Mouse (Mus musculus): ENCODE data around the gene Tmem104.

The Tmem104 gene

DNA sequence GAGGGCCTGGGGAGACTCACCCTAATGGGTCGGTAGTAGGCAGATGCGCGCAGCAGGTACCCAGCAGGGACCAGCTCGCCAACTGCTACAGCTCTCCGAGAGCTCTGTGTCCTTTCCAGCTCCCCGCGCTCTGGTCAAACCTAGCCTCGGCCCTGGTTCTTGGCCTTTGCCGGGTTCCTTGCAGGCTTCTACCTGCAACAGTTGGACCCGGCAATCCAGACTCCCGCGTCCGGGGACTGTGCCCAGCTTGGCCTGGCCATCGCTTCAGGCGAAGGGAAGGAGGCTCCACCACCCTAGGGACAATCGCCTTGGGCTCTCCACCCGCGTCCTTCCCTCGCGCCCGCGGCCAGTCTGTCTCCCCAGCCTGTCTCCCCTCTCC, 79.1 kb downstream of the Tmem104 start:
- no peak for DNase-seq

DNA sequence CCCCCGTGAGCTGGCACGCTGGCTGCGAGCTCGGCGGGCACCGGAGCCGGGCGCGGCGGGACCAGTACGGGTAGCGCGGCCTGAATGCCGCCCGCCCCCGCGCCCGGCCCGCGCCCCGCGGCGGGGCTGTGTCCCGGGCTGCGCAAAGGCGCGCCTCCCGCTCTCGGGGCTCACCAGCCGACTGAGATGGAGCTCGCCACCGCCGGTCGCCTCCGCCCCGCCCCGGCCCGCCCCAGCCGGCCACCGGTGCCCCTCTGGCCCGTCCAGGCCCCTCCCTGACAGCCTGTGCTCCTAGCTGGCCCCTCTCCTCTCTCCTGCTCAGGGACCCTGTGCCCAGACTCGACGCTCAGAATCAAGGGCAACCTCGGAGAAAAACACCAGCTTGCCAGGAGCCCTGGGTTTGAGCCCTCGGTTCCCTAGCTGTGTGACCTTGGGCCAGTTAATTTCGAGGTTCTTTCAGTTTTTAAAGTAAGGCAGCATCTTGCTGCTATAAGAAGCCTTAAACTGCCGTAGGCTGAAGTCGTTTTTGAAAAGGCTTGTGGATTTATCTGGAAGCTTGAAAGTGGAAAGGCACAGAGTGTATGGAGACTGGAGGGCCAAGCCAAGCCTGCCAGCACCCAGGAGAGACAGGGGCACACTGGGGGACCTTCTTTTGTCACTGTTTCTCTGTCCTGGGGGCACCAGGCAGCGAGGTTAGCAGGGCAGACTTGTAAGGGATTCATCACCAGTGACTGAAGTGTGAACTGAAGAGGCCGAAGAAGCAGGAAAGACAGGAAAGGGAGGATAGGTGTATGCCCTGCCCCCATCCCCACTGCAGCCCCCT, 80.0 kb downstream of the Tmem104 start, which contains the start of gene Grin2c:
Grin2c (minus strand) TSS at position 183 of the 823 bp plus-strand sequence.
- no peak for DNase-seq

DNA sequence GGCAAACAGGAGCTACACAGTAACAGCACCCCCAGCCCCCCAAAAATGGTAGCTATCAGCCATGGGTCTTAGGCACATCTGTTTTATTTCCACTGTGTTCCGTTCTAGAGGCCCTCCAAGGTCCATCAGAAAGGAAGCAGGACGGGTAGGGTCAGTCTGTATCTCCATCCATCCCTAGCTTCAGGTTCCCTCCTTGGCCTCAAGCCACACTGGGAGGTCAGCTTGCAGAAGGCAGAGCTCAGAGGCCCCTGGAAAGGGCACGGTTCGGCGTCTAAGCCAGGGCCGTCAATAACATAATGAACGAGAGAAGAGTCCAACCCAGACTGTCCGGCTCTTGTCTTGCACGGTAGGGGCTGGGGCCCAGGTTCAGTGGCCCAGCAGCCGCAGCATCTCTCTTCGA, 80.7 kb downstream of the Tmem104 start:
- no peak for DNase-seq

DNA sequence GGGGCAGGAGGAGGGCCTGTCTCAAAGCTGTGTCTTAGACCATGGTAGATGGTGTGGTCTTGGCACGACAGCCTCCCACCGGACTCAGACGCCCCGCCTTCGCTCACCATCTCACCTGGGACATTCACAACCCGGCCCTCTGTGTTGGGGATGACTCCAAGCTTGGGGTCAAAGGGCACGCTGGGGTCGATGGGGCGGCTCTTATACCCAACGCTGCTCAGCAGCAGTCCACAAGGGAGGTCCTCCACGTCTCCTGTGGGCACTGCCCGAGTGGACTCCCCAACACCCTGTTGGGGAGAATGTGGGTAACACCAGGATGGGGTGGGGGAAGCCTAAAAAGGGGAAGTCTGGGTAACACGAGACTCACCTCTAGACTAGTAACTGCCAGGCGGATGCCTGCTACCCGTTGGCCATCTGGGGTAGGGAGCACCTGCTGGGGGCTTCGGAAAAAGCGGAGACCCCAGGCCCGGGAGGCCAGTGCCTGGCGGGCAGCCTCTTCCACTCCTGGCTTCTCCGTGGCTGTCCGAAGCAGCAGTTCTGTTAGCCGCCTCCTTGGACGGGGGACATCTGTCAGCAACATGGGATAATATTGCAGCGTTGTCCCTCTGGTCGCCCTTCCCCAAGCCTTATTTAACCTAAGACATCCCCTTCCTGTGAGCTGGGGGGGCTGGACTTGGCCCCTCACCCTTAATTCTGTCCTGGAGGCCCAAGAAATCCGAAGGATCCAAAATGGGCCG, 82.2 kb downstream of the Tmem104 start:
- no peak for DNase-seq

DNA sequence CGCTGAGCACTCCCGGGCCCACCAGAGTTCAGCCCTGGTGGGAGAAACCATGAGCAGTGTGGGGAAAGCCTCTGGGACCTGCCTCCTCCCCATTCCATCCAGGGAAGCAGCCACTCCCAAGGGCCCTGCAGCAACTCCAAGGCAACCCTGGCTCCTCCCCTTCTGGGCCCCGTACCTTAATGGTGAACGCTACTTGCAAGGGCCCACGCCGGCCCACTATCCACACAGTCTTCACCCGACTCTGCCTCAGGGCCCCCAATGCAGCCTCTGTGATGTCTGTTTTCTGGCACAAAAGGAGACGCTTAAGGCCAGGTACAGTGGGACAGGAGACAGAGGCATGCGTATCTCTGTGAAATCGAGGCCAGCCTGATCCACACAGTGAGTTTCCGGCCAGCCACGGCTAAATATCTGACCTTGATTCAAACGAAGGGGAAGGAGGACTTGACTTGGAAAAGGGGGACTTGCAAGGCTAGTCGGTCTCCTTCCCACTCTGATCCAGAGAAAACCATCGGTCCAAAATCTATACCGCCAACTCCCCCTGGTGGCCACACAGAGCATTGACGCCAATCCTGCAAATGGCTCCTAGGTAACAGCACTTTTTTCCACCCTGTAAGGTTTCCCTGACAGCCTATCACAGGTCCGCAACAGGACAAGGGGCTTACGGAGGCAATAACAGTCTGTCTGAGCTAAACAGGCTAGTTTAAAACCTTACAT, 83.0 kb downstream of the Tmem104 start:
- peak; percentile 83 for DNase-seq

DNA sequence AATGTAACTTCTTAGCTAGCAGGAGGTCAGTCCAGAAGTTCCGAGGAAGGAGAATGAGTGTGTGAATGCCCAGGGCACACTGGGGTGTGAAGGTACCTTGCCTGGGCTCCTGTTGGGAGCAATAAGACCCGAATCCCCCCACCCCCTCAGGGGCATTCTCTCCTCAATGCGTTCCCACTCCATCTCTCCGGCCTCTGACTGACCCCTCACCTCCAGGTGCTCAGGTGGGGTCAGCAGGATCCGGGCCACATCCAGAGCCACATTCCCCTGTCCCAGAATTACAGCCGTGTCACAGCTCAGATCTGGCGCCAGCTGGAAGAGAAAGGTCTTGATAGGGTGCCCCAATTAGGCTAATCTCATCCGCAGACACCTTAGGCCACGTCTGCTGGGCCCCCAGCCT, 83.8 kb downstream of the Tmem104 start:
- DNase-seq: no peak

DNA sequence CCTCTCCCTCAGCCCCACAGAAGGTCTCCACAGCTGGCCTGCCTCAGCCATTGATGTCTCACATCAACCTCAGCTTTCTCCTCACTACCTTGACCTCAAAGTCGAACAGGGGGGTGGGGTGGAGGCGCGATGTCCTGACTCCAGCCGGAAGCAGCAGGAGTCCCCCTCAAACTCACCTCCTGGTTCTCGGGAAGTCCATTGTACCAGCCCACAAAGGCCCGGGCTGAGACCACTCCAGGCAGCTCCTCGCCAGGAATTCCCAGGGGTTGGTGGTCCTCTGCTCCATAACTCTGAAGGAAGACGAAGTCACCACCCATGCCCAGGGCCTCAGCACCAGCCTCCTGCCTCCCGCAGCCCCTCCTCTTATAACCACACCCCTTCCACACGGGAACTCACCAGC, 84.2 kb downstream of the Tmem104 start:
- no peak for DNase-seq

DNA sequence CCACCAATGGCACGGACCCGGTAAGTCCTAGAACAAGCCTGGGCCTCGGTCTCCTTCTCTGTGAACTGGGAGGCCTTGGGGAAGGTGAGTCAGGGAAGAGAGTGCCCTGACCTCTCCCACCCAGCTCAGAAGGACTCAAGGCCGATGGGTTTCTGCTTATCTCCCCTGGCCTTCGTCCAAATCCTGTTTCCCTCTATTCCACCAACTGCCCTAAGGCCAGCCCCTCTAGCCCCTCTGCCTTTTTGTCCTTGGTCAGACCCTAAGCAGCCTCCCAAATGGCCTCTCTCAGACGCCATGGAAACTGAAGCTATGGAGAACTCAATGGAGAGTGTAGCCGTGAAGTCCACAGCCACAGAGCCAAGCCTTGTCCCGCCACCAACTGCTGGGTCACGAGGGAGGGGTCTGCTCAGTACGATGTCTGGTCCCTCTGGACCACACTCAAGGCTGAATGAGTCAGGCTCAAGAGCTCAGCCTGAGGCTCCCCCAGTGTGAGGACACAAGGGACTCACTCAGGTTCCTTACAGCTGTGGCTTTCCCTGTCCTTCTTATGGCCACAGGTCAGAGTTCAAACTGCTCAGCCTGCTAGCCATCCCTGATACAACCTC, 85.7 kb downstream of the Tmem104 start:
- DNase-seq: no peak

DNA sequence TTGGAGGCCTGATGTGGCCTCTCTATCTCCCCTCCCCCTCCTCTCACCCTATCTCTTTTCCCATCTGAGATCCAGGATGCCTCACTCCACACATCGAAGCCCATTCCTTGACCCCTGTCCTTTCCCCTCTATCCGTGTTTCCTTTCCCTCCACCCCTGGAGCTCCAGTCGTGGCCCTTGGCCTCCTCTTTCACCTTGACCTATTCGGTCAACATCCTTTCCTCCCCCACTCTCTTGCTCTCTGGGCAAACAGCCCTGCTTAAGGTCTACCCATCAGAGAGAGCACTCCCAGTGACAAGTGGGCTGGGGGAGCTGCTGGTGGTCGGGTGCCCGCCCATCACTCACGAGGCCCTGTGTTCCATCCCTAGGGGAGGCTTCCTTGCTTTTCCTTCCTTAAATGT, 86.4 kb downstream of the Tmem104 start:
- DNase-seq: no peak

DNA sequence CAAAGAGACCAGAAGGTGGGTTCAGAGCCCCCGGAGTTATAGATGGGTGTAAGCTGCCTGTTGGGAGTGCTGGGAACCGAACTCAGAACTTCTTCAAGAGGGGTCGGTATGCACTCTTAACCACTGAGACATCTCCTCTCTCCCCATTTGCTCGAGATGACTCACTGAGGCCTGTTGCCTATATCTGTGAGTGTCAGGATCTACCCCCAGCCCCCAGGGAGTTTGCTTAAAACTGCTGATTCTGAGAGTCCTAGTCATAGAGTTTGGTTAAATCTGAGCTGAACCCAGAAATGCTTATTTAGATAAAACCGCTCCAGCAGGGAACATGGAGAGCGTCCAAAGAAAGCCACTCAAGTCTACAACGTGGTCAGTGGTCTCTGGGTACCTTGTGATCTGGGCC, 86.9 kb downstream of the Tmem104 start:
- no peak for DNase-seq

DNA sequence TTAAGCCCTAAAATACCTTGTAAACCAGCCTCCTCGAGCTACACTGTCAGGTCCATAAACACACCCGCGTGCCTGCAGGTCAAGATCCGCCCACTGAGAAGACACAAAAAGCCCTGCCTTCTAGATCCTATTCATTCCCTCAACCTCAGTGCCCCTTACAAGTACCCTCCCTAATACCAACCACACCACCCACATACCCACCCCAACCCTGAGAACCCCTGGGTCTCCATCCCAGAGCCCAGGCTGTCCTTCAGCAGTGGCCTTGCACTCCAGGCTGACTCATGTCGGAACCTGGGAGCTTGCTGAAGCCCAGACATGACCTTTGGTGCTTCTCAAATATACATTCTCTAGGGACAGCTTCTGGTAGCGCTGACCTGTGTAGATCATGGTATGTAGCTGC, 87.5 kb downstream of the Tmem104 start:
- no peak for DNase-seq

DNA sequence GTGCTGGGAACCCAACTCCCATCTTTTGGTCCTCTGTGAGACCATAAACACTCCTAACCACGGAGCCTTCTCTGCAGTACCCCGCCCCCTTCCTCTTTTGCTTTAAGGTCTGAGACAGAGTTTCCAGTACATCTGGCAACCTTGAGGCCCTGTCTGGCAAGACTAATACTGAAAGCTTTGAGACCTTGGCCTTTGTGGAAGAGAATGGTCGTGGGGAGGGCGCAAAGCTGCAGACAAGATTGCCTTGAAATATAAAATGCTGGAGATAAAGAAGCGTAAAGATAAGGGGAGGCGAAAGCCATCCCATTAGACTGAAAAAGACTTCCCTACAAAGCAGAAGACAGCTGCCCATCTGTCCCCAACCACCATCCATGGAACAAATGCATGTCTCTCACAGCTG, 88.2 kb downstream of the Tmem104 start:
- DNase-seq: no peak

DNA sequence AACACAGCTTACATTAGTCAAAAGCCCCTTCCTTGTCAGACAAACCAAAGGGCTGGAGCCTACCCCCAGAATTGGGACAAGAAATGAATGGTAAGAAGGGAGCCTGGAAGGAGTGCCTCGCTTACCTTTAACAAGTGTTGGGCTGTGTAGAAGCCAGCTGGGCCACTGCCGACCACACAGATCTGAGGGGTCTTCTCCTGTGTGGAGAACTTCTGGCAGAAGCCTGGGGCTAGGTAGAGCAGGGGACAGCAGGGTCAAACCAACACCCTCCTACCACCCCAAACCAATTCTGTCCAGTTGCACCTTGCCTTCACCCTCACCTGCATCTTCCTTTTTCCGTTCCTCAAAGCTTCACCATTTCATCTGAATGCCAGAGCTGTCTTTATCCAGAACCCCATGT, 88.7 kb downstream of the Tmem104 start:
- no peak for DNase-seq

DNA sequence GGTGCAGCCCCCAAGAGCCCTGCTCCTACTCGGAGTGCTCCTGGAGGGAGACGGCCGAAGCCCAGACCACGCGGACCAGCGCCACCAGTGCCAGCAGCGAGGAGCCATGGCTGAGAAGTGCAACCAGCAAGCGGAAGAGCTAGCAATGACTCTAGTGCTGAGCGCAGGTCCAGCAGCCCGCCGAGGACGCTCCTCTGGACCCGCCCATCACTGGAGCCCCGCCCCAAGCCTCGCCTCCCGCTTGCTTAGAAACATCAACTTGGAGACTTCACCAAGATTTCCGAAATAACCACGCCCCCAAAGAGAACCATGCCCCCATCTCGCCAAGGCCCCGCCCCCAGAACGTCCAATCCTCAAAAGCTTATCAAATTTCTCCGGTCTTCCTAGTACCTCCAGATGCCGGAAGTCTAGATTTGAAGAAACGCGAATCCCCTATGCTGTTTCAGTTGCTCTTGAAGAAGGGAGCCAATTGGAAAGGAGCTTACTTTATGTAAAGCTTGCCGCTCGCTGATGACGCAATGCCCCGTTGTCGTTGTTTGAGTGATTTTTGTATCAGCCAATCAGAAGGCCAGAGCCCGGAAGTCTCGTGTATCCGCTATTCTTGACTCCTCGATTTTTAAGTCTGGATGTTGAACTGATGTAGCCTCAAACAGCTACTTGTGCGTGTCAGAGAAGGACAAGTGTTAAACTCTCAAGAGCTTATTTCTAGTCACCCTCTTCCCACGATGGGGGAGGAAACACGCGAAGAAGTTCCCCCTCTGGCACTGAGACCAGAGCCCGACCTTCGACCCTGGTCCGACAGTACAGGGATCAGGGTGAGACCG, 89.7 kb downstream of the Tmem104 start, which contains the start of gene Fdxr:
Fdxr (minus strand) TSS at position 271 of the 824 bp plus-strand sequence.
- DNase-seq: peak; percentile 99

DNA sequence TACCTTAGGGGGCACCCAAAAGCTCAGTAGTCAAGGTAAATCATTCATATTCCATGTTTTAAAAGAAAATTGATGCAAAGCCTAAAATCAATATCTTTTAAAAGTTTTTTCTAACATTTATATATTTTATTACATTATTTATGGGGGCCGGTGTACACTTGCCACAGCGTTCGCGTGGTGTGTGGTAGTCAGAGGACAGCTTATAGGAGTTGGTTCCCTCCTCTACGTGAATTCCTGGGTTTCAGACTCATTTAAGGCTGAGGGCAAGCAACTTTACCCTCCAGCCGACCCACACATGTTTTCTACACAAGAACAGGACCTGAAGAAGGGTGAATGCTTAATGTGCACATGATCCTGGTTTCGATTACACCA, 90.3 kb downstream of the Tmem104 start:
- DNase-seq: no peak

DNA sequence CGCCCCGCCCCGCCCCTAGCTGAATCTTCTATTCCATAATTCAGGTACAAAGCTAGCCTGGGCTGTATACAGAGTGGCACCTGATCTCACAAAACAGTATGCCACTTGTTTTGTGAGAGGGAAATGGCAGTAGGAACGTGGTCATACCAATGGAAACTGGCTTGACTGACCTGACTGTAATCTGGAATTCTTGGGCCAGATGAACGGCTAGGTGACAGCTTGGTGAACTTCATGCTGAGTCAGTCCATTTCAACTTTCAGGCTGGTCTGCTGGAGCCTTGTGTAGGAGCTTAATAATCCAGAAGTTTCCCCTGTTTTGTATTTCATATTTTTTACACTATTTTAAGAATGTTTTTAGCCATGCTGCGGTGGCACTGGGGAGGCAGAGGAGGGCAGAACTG, 90.9 kb downstream of the Tmem104 start:
- DNase-seq: no peak

DNA sequence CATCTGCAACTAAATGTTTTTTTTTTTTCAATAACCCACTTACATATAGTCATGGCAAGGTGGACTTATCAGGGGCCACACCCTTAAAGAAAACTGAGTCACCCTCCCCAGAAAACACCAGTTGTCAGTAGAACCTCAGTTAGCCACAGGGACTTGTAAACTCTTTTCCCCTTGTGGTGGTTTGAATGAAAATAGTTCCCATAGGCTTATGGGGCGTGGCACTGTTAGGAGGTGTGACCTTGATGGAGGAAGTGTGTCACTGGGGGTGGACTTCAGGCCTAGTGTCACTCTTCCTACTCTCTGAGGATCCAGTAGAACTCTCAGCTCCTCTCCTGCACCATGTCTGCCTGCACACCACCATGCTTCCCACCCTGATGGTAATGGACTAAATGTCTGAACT, 92.4 kb downstream of the Tmem104 start:
- no peak for DNase-seq

DNA sequence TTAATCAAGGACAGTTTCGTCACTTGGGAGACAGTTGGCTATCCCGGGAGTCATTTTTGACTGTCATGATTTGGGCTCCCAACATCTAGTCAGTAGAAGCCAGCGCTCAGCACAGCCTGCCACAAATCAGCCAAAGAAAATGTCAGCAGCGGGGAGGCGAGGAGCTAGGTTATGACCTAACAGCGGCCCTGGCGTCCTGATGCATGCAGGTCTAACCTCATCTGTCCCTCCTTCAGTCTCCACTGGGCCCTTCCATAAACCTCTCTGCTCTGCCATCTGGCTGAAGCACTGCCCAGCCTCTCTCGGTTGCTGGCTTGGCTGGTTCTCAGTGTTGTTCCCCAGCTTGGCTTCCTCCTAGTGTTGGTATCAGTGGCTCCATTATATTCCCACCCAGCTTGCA, 95.0 kb downstream of the Tmem104 start:
- DNase-seq: no peak

DNA sequence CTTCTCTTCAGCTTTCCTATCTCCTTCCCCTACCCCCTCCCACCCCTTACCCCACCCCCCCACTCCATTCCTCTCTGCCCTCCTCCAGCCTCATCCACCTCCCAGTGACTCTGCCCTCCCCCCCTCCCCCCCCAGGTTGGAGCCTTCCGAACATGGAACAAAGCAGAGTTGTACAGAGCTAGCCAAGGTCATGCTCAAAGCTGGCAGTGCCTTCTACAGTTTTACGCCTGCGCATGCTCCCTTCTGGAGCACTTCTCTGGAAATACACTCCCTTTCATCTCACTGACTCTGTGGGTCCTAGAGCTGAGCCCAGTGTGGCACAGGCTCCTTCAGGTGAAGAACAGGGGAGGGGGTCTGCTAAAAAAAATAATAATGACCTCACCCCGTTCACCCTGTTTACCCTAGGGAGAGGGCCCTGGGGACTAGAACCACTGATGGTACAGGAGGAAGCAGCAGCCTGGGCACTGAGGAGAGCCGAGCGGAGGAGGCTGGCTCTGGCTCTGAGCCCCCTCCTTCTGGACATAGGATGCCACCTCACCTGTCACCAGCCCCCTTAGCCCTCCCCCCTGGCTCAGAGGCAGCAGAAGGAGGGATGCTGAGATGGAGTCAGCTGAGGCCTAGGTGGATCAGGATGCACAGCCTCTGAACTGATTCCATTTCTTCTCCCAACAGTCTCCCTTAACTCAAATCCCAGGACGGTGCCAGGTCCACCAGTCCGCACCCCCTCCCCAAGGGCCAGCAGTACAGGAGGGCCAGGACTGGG, 95.6 kb downstream of the Tmem104 start:
- no peak for DNase-seq

DNA sequence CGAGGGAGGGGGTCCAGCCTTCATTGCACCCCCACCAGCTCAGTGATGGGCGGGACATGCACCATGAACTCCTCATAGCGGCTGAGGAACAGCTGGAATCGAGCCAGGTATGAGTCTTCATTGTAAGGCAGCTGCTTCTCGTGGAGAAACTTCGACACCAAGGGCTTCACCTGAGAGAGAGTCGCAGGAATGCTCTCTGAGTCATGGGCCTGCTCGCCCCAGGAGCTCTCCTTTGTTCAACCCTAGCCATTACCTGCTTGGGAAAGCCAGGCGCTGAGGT, 96.1 kb downstream of the Tmem104 start:
- no peak for DNase-seq

DNA sequence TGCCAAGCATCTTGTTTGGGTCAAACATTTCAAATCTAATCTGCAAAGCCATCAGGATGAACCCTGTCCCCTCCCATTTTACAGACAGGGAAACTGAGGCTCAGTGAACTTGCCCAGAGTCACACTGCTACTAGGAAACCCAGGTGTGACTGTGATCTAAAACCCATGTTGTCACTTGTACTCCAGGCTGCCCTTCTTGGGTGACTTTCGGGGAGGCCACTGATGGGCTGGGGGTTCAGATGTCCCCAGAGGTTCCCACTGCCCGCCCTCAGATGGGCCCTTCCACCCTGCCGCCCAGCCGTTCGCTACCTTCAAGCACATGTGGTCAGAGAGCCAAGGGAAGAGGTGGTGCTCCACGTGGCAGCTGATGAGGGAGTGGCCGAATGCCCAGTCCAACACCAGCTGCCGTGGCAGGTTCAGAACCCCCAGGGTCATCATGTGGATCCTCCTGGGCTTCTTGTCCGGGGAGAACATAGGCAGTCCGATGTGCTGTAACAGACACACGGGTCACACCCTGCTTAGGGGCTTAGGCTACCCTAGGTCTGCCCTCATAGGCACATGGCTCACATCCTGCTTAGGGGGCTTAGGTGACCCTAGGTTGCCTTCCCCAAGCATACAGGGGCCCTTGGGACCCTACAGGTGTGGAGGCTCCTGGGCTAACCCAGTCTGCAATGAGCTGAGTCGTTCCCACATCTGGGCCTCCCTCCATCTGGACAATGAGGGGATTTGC, 96.8 kb downstream of the Tmem104 start:
- DNase-seq: no peak
